Mouse (Mus musculus): ENCODE results near the gene Cxcr1. TPM values are rescaled to one million over a fixed set of nuclear protein-coding genes. Genes with fewer than 3 reads are reported as not detected.

Gene Cxcr1
- total and polyA plus RNA-seq, 3 experiments = not detected

DNA sequence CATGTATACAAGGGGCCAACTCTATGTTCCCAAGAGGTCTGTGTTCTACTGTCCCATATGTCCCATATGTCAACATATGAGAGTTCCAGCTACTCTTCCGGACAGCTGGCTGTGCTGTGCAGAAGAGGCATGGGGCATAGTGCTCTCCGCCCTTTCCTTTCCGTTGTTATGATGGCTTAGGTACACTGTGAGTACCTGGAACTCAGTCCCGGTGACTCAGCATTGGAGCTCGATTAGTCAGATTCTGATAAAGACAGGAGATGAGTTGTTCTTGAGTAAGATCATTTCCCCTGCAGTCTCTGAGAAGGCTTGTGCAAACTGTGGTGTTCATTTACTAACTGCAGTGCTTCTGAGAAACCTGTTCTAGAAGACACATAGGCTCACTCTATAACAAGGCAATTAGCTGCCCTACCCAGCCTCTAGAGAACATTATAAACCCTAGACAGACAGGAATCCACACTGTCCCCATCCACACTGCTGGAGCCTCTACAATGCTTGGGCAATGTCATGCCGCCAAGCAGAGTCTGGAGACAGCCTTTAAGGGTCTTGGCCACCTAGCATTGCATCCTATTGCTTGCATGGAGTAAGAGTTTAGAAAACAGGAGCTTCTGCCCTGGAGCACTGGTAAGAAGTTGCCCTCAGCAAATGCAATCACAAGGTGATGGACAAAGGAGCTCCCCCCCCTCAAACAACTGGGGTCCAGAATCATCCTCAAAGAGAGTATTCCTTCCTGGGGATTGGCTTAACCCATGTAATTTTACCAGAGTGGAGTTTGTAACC lies 45.1 kb downstream of the Cxcr1 start:
- Histone ChIP-seq H3K79me2 (replicated peaks; ENCODE audit: control insufficient read depth, insufficient read depth, low read length) (no peaks in the 10 kb centered on the region), H3K4me1 (ENCODE audit: control insufficient read depth, insufficient read depth, low read length) (peaks cover 2% of the 10 kb centered on the region; the same call in 1 of the 2 replicates), H3K9ac (ENCODE audit: low read depth, low read length) (no peak overlapping the region), H3K27ac (no peak overlapping the region), H3K4me3 (no peak overlapping the region), H3K27me3 (ENCODE audit: control insufficient read depth, insufficient read depth, low read length) (no peaks in the 10 kb centered on the region), H3K36me3 (ENCODE audit: control insufficient read depth, insufficient read depth, low read length) (no peaks in the 10 kb centered on the region)
- TF ChIP-seq EP300 (IDR thresholded peaks at IDR 0.05; ENCODE audit: insufficient read depth, low read depth, low read length) (no peak), CTCF (IDR thresholded peaks at IDR 0.05) (no peak), POLR2A (IDR thresholded peaks at IDR 0.05; ENCODE audit: insufficient read depth, low read depth, low read length) (no peak)
- 55% methylated on average over 6 of the region's 6 CpGs for WGBS
- intact Hi-C loops (cut with DNase I) = no loop called here
- DNase-seq = no peak

Small RNAs within 50 kb of the gene (microRNA-seq; reads per million reads assigned to microRNA genes)
- 0 reads per million in 2 experiments for gene Mir1928

Other genes with a start within 250 kb of the Cxcr1 start
- gene Tns1, start 70.2 kb downstream of the Cxcr1 start, total RNA-seq (2021) = 100 to 1,000 TPM; 629 to 748 TPM
- 329 and 365 TPM in 2 replicates for gene Tns1, start 70.2 kb downstream of the Cxcr1 start, polyA plus RNA-seq (2012; rRNA removed)
- 1 to 10 TPM; 1.1 to 1.2 TPM for gene Rufy4, start 69.1 kb downstream of the Cxcr1 start, total RNA-seq (2021)
- gene Rufy4, start 69.1 kb downstream of the Cxcr1 start, polyA plus RNA-seq (2012; rRNA removed) = 0.59 and 1.0 TPM in 2 replicates
- under 1 TPM; 0.14 to 0.52 TPM for gene Cxcr2, start 40.6 kb downstream of the Cxcr1 start, total RNA-seq (2021)
- 0.82 and 1.3 TPM in 2 replicates for gene Cxcr2, start 40.6 kb downstream of the Cxcr1 start, polyA plus RNA-seq (2012; rRNA removed)
- gene Arpc2, start 41.5 kb upstream of the Cxcr1 start, total RNA-seq (2021) = 100 to 1,000 TPM; 130 to 132 TPM
- gene Arpc2, start 41.5 kb upstream of the Cxcr1 start, polyA plus RNA-seq (2012; rRNA removed) = 85.5 and 111 TPM in 2 replicates
- not detected for gene Gpbar1, start 83.9 kb upstream of the Cxcr1 start, total RNA-seq (2021)
- 0.14 and 0.15 TPM in 2 replicates for gene Gpbar1, start 83.9 kb upstream of the Cxcr1 start, polyA plus RNA-seq (2012; rRNA removed)
- 100 to 1,000 TPM in 1 of 2 experiments, 10 to 100 TPM in 1; 89.3 to 100 TPM for gene Aamp, start 90.1 kb upstream of the Cxcr1 start, total RNA-seq (2021)
- 116 and 135 TPM in 2 replicates for gene Aamp, start 90.1 kb upstream of the Cxcr1 start, polyA plus RNA-seq (2012; rRNA removed)
- 100 to 1,000 TPM; 126 to 140 TPM for gene Pnkd, start 90.3 kb upstream of the Cxcr1 start, total RNA-seq (2021)
- 104 and 113 TPM in 2 replicates for gene Pnkd, start 90.3 kb upstream of the Cxcr1 start, polyA plus RNA-seq (2012; rRNA removed)
- 10 to 100 TPM; 41.3 to 48.1 TPM for gene Tmbim1, start 111.0 kb upstream of the Cxcr1 start, total RNA-seq (2021)
- gene Tmbim1, start 111.0 kb upstream of the Cxcr1 start, polyA plus RNA-seq (2012; rRNA removed) = 97.1 and 148 TPM in 2 replicates
- under 1 TPM; 0.29 to 0.34 TPM for gene Catip, start 167.5 kb upstream of the Cxcr1 start, total RNA-seq (2021)
- 1.1 and 2.3 TPM in 2 replicates for gene Catip, start 167.5 kb upstream of the Cxcr1 start, polyA plus RNA-seq (2012; rRNA removed)
- gene Slc11a1, start 180.6 kb upstream of the Cxcr1 start, total RNA-seq (2021) = 1 to 10 TPM; 5.2 to 5.8 TPM
- gene Slc11a1, start 180.6 kb upstream of the Cxcr1 start, polyA plus RNA-seq (2012; rRNA removed) = 12.3 and 13.0 TPM in 2 replicates
- gene Ctdsp1, start 196.9 kb upstream of the Cxcr1 start, total RNA-seq (2021) = 100 to 1,000 TPM; 122 to 137 TPM
- gene Ctdsp1, start 196.9 kb upstream of the Cxcr1 start, polyA plus RNA-seq (2012; rRNA removed) = 122 and 127 TPM in 2 replicates
- under 1 TPM; 0.80 to 0.97 TPM for gene Vil1, start 214.7 kb upstream of the Cxcr1 start, total RNA-seq (2021)
- 0.27 and 0.29 TPM in 2 replicates for gene Vil1, start 214.7 kb upstream of the Cxcr1 start, polyA plus RNA-seq (2012; rRNA removed)